Mouse (Mus musculus) embryonic facial prominence, embryonic 14.5 days (tissue): ENCODE measurements around the gene Kat14. TPM values are rescaled to one million over a fixed set of nuclear protein-coding genes. Genes with fewer than 3 reads are reported as not detected.
A peak's percentile ranks its signal among the peaks of the same experiment; 100 is the strongest.

Experiments
- ATAC-seq: fragments of 200-750 bp; cut with Nextera tagmentation; 2 replicates; pipeline ENCODE4 v1.8.0; 2017; ENCODE audit warnings: low read depth, moderate number of reproducible peaks, moderate TSS enrichment
- DNase-seq: peaks from one replicate; pipeline ENCODE4 v3.0.0-alpha.2; 2015; ENCODE audit warnings: low spot score
- H3K27ac ChIP-seq: fragments of 300-500 bp; sonication (generic); replicated peaks from 2 replicates; pipeline ENCODE4 v1.5.1; 2014; ENCODE audit warnings: low read depth, mild to moderate bottlenecking, low read length, moderate library complexity
- H3K27me3 ChIP-seq: fragments of 300-500 bp; sonication (generic); replicated peaks from 2 replicates; pipeline ENCODE4 v1.6.1; 2014; ENCODE audit warnings: low read length; ENCODE audit not compliant: control insufficient read depth, insufficient read depth
- H3K36me3 ChIP-seq: fragments of 300-500 bp; sonication (generic); 2 replicates; pipeline ENCODE4 v1.6.1; 2014; ENCODE audit warnings: low read length, mixed read lengths; ENCODE audit not compliant: control insufficient read depth, insufficient read depth
- H3K4me1 ChIP-seq: fragments of 300-500 bp; sonication (generic); 2 replicates; pipeline ENCODE4 v1.6.1; 2014; ENCODE audit warnings: antibody characterized with exemption, low read length; ENCODE audit not compliant: control insufficient read depth, insufficient read depth
- H3K4me2 ChIP-seq: fragments of 300-500 bp; sonication (generic); 2 replicates; pipeline ENCODE4 v1.6.1; 2014; ENCODE audit warnings: low read depth, mild to moderate bottlenecking, low read length, moderate library complexity, mixed read lengths
- H3K4me3 ChIP-seq: fragments of 300-500 bp; sonication (generic); 2 replicates; pipeline ENCODE4 v1.5.1; 2014; ENCODE audit warnings: low read depth, mild to moderate bottlenecking, low read length
- H3K9ac ChIP-seq: fragments of 300-500 bp; sonication (generic); 2 replicates; pipeline ENCODE4 v1.6.1; 2014; ENCODE audit warnings: low read depth, mild to moderate bottlenecking, low read length, moderate library complexity, mixed read lengths
- H3K9me3 ChIP-seq: fragments of 300-500 bp; sonication (generic); 2 replicates; pipeline ENCODE4 v1.6.1; 2016; ENCODE audit warnings: low read length; ENCODE audit not compliant: control insufficient read depth
- WGBS: fragments of 180-500 bp; shearing (Covaris S2); extraction: QIAGEN DNeasy Blood & Tissue Kit; methylation state at CpG from one replicate; pipeline ENCODE4 v1.1.7; 2014; 5-methylcytosine and 5-hydroxymethylcytosine counted together
- polyA plus RNA-seq: library from polyadenylated mRNA; unstranded; fragments of >200 nt; fragmentation: Nextera tagmentation; extraction: Ambion mirVana; gene quantifications from 2 replicates; pipeline ENCODE4 v1.2.1, GENCODE M21; 2014

The Kat14 gene
- polyA plus RNA-seq, 1 experiment from 2014 or later, result 35.0 TPM

DNA sequence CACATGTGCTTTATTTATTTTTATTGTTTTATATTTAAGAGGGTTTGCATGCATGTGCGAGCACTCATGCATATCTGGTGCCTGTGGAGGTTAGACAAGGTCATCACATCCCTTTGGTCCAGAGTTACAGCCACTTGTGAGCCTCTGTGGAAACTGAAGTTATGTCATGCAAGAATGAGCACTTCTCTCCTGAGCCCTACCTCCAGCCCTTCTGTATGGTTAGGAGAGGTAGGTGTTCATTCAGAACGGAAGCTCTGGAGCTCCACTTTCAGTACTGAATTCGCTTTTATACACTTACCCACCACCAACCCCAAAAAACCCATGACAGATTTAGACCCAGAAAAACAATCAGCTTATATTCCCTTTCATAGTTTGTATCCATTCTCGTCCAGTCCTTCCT, 2.8 kb downstream of the Kat14 start:
- peaks cover 7% of the 10 kb centered on the region for H3K4me1 ChIP-seq
- H3K4me2 ChIP-seq, result no peak overlapping the region
- no peak overlapping the region for H3K9ac ChIP-seq
- no peak overlapping the region for H3K27ac ChIP-seq
- H3K4me3 ChIP-seq, result no peak overlapping the region
- DNase-seq, result no peak
- H3K27me3 ChIP-seq, result no peaks in the 10 kb centered on the region
- 85% methylated on average over 4 of the region's 4 CpGs for WGBS
- no peak for ATAC-seq
- H3K36me3 ChIP-seq, result peaks cover 42% of the 10 kb centered on the region
- no peaks in the 10 kb centered on the region for H3K9me3 ChIP-seq

DNA sequence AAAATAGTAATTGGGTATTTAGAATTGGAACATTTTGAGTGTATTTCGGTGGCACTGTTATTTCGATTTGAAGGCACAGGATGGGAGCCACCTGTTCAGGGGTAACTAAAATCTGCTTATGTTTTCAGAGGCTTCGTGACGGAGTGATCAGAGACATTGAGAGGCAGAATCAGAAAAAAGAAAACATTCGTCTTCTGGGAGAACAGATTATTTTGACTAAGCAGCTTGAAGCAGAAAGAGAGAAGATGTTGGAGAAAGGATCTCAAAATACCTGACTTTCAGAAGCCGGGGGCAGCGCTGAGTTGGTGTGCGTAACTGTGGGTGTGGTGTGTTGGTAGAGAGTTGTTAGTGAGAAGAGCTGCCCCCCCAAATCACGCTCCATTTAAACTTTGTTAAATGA, 4.3 kb downstream of the Kat14 start:
- Histone ChIP-seq H3K27me3 (no peaks in the 10 kb centered on the region), H3K4me1 (peaks cover 7% of the 10 kb centered on the region), H3K27ac (no peak overlapping the region), H3K9ac (no peak overlapping the region), H3K36me3 (peaks cover 56% of the 10 kb centered on the region), H3K9me3 (no peaks in the 10 kb centered on the region), H3K4me3 (no peak overlapping the region), H3K4me2 (no peak overlapping the region)
- whole genome bisulfite sequencing, result 87% methylated on average over 9 of the region's 9 CpGs
- DNase-seq, result no peak
- no peak for ATAC-seq

DNA sequence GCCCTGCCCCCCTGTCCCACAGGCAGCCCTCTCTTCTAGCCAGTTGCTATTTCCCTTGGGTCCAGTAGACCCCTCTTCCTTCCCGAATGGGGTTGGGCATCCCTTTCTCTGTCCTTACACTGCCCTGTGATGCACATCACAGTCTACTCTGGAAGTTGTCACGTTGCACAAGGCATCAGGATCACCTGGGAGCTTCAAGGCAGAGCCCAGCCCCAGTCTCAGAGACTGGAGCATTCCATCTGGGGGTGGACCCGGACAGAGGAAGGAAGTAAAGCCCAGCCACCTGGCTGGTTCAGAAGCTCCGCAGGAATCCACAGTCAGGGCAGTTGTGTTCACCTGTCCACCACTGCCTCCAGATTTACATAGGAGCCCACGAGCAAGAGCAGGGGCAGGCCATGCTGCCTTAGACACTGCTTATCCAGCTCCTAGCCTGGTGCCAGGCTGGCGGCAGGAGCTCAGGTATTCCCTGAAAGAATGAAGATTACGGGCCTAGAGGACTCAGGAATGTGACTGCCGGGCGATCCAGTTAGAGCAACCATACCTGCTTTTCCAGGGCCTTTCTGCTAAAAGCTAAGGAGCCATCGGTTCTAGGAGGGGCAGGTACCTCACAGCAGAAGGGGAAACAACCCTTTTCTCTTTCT, 6.4 kb downstream of the Kat14 start:
- H3K9me3 ChIP-seq, result no peaks in the 10 kb centered on the region
- DNase-seq (no peak), ATAC-seq (0 out of 2 replicates have a peak, but pooled peaks have one; percentile 22)
- no peak overlapping the region for H3K27ac ChIP-seq
- no peak overlapping the region for H3K9ac ChIP-seq
- peaks cover 1% of the 10 kb centered on the region for H3K4me1 ChIP-seq
- no peak overlapping the region for H3K4me2 ChIP-seq
- H3K27me3 ChIP-seq, result no peaks in the 10 kb centered on the region
- no peak overlapping the region for H3K4me3 ChIP-seq
- H3K36me3 ChIP-seq, result peaks cover 77% of the 10 kb centered on the region
- WGBS, result 79% methylated on average over 10 of the region's 10 CpGs

DNA sequence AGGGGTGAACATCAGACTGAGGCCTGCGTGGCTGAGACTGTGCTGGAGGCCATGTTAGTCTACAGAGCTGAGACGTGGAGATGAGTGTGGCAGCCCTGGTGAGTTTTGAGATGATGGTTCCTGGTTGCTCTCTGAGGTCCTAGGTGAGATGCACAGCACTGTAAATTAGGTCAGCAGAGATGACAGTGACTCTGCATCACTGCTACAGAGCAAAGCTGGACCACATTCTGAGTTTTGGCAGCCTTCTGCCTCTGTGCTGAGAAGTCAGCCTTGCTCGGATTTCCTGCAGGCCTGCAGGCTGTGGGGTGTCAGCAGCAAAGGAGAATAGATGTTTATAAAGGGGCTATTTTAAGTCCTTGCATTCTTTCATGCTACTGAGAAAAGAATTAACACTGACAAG, 12.5 kb downstream of the Kat14 start:
- Histone ChIP-seq H3K9me3 (no peaks in the 10 kb centered on the region), H3K27ac (no peak overlapping the region), H3K4me3 (no peak overlapping the region), H3K27me3 (no peaks in the 10 kb centered on the region), H3K4me2 (no peak overlapping the region), H3K36me3 (peaks cover 95% of the 10 kb centered on the region), H3K9ac (no peak overlapping the region), H3K4me1 (no peaks in the 10 kb centered on the region)
- ATAC-seq (no peak), DNase-seq (no peak)
- WGBS, result 82% methylated on average over 3 of the region's 3 CpGs

DNA sequence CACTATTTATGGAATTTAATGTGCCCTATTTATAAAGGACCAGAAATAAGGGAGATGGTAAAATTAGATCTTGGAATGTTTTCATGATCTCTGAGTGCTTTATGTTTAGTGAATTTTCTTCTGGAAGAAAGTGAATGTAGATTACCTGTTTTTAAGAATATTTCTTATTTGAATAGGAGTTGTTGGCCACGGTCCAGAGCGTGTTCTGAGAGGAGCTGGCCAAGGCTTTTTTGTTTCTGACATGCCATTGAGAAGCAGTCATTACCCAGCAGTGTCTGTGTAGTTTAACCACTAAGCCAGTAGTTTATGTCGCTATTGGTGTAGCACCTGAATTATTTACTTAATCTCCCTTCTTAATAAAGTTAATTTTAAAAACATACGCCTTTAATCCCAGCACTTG, 13.0 kb downstream of the Kat14 start:
- Histone ChIP-seq H3K9ac (no peak overlapping the region), H3K27ac (no peak overlapping the region), H3K9me3 (no peaks in the 10 kb centered on the region), H3K4me2 (no peak overlapping the region), H3K36me3 (peaks cover 93% of the 10 kb centered on the region), H3K27me3 (no peaks in the 10 kb centered on the region), H3K4me3 (no peak overlapping the region), H3K4me1 (no peaks in the 10 kb centered on the region)
- ATAC-seq (no peak), DNase-seq (no peak)
- WGBS, result 90% methylated on average over 4 of the region's 4 CpGs

DNA sequence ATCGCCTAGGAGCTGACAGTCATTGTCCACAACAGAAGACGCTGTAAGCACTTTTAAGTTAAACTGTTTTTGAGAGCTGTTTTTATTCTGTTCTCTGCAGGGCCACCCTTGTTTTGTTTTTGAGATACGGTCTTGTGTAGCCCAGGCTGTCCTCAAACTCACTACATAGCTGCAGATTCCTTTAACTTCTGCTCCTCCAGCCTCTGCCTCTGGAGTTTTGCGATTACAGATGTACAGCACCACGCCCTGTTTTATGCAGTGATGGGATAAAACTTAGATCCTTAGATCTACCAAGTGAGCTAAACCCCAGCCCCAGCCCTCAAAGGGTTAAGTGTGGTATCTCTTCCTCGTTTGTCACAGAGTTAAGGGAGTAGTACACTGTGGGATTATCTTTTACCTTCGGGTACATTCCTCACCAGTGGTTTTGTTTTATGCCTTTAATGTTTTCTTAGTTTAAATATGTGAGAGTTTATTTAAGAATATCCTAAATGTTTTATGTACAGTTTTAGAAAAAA, 13.9 kb downstream of the Kat14 start:
- H3K4me2 ChIP-seq, result no peak overlapping the region
- H3K27me3 ChIP-seq, result no peaks in the 10 kb centered on the region
- H3K36me3 ChIP-seq, result peaks cover 86% of the 10 kb centered on the region
- H3K27ac ChIP-seq, result no peak overlapping the region
- no peak for DNase-seq
- no peak for ATAC-seq
- 82% methylated on average over 7 of the region's 7 CpGs for WGBS
- H3K4me1 ChIP-seq, result no peaks in the 10 kb centered on the region
- no peaks in the 10 kb centered on the region for H3K9me3 ChIP-seq
- no peak overlapping the region for H3K4me3 ChIP-seq
- H3K9ac ChIP-seq, result no peak overlapping the region

DNA sequence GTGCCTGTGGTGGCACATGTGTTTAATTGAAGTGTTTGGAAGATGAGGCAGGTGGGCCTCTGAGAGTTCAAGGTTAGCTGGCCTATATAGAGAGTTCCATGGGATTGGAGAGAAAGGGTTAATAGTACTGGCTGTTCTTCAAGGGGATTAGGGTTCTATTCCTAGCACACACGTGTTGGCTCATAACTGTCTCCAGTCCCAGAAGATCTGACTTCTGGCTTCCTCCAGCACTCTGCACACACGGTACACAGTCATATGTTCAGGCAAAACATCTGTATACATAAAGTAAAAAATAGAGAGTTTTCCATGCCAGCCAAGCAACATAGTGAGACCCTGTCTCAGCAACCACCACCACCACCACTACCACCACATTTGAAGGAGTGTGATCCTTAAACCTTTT, 17.5 kb downstream of the Kat14 start:
- Histone ChIP-seq H3K36me3 (peaks cover 77% of the 10 kb centered on the region), H3K27ac (no peak overlapping the region), H3K4me1 (no peaks in the 10 kb centered on the region), H3K27me3 (no peaks in the 10 kb centered on the region), H3K9ac (no peak overlapping the region), H3K4me2 (no peak overlapping the region), H3K9me3 (no peaks in the 10 kb centered on the region), H3K4me3 (no peak overlapping the region)
- no peak for DNase-seq
- 45% methylated on average over 2 of the region's 2 CpGs for WGBS
- ATAC-seq, result no peak

DNA sequence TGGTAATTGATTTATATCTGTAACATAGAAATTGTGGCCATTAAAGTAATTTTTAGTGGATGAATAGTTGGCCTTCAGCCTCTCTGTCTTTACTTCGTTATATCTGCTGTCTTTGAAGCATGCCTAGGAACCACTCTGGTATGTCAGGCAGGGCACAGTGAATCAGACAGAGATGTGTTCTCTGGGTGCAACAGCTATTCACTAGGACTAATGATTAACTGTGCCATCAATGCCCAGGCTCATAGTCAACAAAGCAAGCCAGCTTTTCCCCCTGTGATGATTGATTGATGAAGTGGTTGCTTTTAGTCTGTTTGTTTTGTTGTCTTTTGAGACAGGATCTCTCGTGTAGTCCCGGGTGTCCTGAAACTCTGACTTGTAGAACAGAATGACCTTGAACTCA, 19.6 kb downstream of the Kat14 start:
- DNase-seq (no peak), ATAC-seq (no peak)
- Histone ChIP-seq H3K27ac (no peak overlapping the region), H3K4me2 (no peak overlapping the region), H3K36me3 (peaks cover 74% of the 10 kb centered on the region), H3K4me1 (no peaks in the 10 kb centered on the region), H3K9ac (no peak overlapping the region), H3K4me3 (no peak overlapping the region), H3K27me3 (no peaks in the 10 kb centered on the region), H3K9me3 (no peaks in the 10 kb centered on the region)
- 84% methylated on average over 3 of the region's 3 CpGs for WGBS

DNA sequence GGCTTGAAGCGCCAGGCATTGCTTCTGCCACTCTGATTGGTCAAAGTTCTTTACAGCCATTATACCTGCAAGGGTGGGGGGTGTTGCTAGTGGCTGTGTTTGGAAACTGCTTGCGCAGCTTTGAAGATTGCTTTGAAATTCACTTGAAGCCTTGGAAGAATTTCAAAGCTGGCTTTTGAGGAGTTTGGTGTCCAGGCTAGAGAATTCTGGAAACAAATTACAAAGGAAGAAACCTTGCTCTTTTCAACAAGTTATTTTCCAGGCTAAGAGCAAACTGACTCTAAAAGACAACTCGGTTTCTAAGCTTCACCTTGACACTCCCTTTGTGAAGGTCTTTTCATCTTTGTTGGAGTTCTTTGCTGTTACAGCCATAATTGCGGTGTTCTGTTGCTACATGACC, 30.7 kb downstream of the Kat14 start:
- no peak overlapping the region for H3K27ac ChIP-seq
- no peaks in the 10 kb centered on the region for H3K4me1 ChIP-seq
- ATAC-seq (no peak), DNase-seq (no peak)
- H3K9ac ChIP-seq, result no peak overlapping the region
- no peaks in the 10 kb centered on the region for H3K9me3 ChIP-seq
- no peak overlapping the region for H3K4me3 ChIP-seq
- peaks cover 76% of the 10 kb centered on the region for H3K36me3 ChIP-seq
- WGBS, result 85% methylated on average over 4 of the region's 4 CpGs
- H3K4me2 ChIP-seq, result no peak overlapping the region
- H3K27me3 ChIP-seq, result no peaks in the 10 kb centered on the region
